Mouse (Mus musculus) retina, adult 2 months (tissue): ENCODE results near the gene Snrpg.
A peak's percentile ranks its signal among the peaks of the same experiment; 100 is the strongest.

Experiments
- DNase-seq: peaks from one replicate; pipeline ENCODE4 v3.0.0-alpha.2; 2012; ENCODE audit warnings: low read depth, low spot score

Snrpg gene

GRCm38 (mm10) chr6:86398986-86399385 lies 27.9 kb downstream of the Snrpg start:
- DNase-seq = no peak

GRCm38 (mm10) chr6:86399995-86400394 lies 28.9 kb downstream of the Snrpg start:
- DNase-seq = no peak

- DNase-seq = peak; percentile 26
Measured at GRCm38 (mm10) chr6:86400972-86401371, 29.9 kb downstream of the Snrpg start.

GRCm38 (mm10) chr6:86402681-86403607 lies 31.8 kb downstream of the Snrpg start:
- DNase-seq = no peak

GRCm38 (mm10) chr6:86403728-86404099 lies 32.6 kb downstream of the Snrpg start:
- DNase-seq = no peak

GRCm38 (mm10) chr6:86404100-86404861 lies 33.2 kb downstream of the Snrpg start, which contains the start of gene Tia1:
Tia1 (plus strand) TSS chr6:86404219.
- DNase-seq = peak; percentile 95

GRCm38 (mm10) chr6:86404996-86405395 lies 33.9 kb downstream of the Snrpg start:
- no peak for DNase-seq

GRCm38 (mm10) chr6:86406306-86406705 lies 35.2 kb downstream of the Snrpg start:
- DNase-seq = no peak

GRCm38 (mm10) chr6:86418711-86419110 lies 47.6 kb downstream of the Snrpg start:
- no peak for DNase-seq

- DNase-seq = no peak
Measured at GRCm38 (mm10) chr6:86419239-86419638, 48.1 kb downstream of the Snrpg start.

- DNase-seq = no peak
Measured at GRCm38 (mm10) chr6:86420491-86420890, 49.4 kb downstream of the Snrpg start.

- no peak for DNase-seq
Measured at GRCm38 (mm10) chr6:86426358-86426757, 55.3 kb downstream of the Snrpg start, which contains the start of gene Gm44790. Gm44790 (plus strand) TSS chr6:86426658.
